Mouse (Mus musculus) liver, adult 2 months (tissue): ENCODE data around the gene Timm22. TPM values are rescaled to one million over a fixed set of nuclear protein-coding genes. Genes with fewer than 3 reads are reported as not detected.

Experiments
- DNase-seq: peaks from one replicate; pipeline ENCODE4 v3.0.0-alpha.2; 2011; ENCODE audit warnings: low read depth, low spot score; ENCODE audit errors: extremely low read depth
- H3K27ac ChIP-seq: fragments of 200-500 bp; replicated peaks from 2 replicates; pipeline ENCODE4 v1.5.1; 2012; ENCODE audit warnings: low read depth, mild to moderate bottlenecking, control low read depth, inconsistent platforms, low read length; ENCODE audit not compliant: insufficient read depth
- H3K27me3 ChIP-seq: fragments of 200-500 bp; 2 replicates; pipeline ENCODE4 v1.6.1; 2012; ENCODE audit warnings: mild to moderate bottlenecking, moderate library complexity, low read length, inconsistent platforms; ENCODE audit not compliant: control insufficient read depth, insufficient read depth
- H3K36me3 ChIP-seq: fragments of 200-500 bp; 2 replicates; pipeline ENCODE4 v1.6.1; 2012; ENCODE audit warnings: low read length, inconsistent platforms; ENCODE audit not compliant: control insufficient read depth, insufficient read depth
- H3K4me1 ChIP-seq: fragments of 200-500 bp; 2 replicates; pipeline ENCODE4 v1.6.1; 2011; ENCODE audit warnings: low read length; ENCODE audit not compliant: control insufficient read depth, insufficient read depth
- H3K4me3 ChIP-seq: fragments of 200-500 bp; 2 replicates; pipeline ENCODE4 v1.5.1; 2011; ENCODE audit warnings: low read depth, mild to moderate bottlenecking, control low read depth, low read length, moderate library complexity; ENCODE audit not compliant: insufficient read depth
- H3K79me2 ChIP-seq: fragments of 200-500 bp; 2 replicates; pipeline ENCODE4 v1.6.1; 2012; ENCODE audit warnings: inconsistent platforms, mild to moderate bottlenecking, low read length, moderate library complexity; ENCODE audit not compliant: control insufficient read depth, insufficient read depth
- H3K9ac ChIP-seq: fragments of 200-500 bp; 2 replicates; pipeline ENCODE4 v1.6.1; 2012; ENCODE audit warnings: low read depth, mild to moderate bottlenecking, control low read depth, inconsistent platforms, low read length
- CTCF ChIP-seq: fragments of 200-500 bp; IDR thresholded peaks from 2 replicates; pipeline ENCODE4 v1.5.1; 2011; ENCODE audit warnings: low read depth, low read length, control low read depth
- POLR2A ChIP-seq: fragments of 200-500 bp; IDR thresholded peaks from 2 replicates; pipeline ENCODE4 v1.6.1; 2011; ENCODE audit warnings: low read length, control low read depth; ENCODE audit not compliant: insufficient read depth; ENCODE audit errors: extremely low read depth
- WGBS: fragments of 180-500 bp; shearing (Covaris S2); methylation state at CpG from one replicate; pipeline ENCODE4 v1.1.7; 2018; 5-methylcytosine and 5-hydroxymethylcytosine counted together
- polyA plus RNA-seq: library from polyadenylated mRNA; depleted of rRNA; stranded (reverse); fragments of >200 nt; gene quantifications from 2 replicates; pipeline ENCODE4 v1.2.3, GENCODE M21; 2012; rRNA removed
- total RNA-seq: library from RNA; depleted of rRNA; stranded (reverse); fragments of >200 nt; gene quantifications from 2 replicates; pipeline ENCODE4 v1.2.3, GENCODE M21; 2014; rRNA removed

Gene Timm22
- total RNA-seq: 7.9 and 12.4 TPM in 2 replicates
- 6.0 and 7.5 TPM in 2 replicates for polyA plus RNA-seq

DNA sequence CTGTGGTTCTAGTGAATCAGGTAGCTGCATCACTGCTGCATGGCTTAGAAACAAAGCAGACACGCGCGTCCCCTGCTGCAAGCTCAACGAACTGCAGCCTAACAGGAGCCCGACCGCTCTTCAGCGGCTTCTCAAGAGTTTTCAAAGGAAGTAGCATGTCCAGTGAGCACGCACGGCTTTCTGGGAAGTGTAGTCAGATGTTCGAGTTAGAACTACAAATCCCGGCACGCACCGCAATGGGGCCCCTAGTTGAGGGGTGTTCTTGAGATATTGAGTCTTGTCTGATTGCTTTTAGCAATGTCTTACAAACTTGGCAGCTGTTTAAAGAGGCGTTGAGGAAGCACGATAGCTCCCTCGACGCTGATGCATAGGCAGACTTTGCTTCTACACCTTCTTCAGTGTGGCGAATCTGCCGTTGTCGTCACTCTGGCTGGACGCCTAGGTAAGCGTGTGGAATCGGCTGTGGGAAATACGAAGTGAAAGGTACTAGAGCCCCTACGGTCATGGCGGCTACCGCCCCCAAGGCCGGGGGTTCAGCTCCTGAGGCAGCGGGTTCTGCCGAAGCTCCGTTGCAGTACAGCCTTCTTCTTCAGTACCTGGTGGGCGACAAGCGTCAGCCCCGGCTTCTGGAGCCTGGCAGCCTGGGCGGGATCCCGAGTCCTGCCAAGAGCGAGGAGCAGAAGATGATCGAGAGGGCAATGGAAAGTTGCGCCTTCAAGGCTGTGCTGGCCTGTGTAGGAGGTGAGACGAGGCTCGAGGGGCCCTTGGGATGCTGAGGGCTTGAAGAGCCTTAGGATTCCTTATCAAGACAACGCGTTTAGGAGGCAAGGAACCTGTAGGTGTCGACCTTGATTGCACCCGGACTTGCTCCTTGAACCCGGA lies at the start of gene Timm22:
TSS of gene Timm22 (plus strand) at position 251 of the 882 bp plus-strand sequence.
- peak within 1 kb of the TSS; percentile 66 for H3K9ac ChIP-seq
- no peaks in the 10 kb centered on the region for H3K36me3 ChIP-seq
- H3K4me3 ChIP-seq: peak within 1 kb of the TSS; percentile 88
- WGBS: under 1% methylated on average over 46 of the region's 46 CpGs
- H3K27me3 ChIP-seq: no peaks in the 10 kb centered on the region
- DNase-seq: peak; percentile 96
- H3K27ac ChIP-seq: peak within 1 kb of the TSS; percentile 65
- H3K79me2 ChIP-seq: peaks cover 3% of the 10 kb centered on the region; the same call in 1 of the 2 replicates
- TF ChIP-seq POLR2A (0 out of 2 replicates have a peak, but pooled peaks have one; percentile 36), CTCF (peak; percentile 99)
- H3K4me1 ChIP-seq: no peaks in the 10 kb centered on the region

DNA sequence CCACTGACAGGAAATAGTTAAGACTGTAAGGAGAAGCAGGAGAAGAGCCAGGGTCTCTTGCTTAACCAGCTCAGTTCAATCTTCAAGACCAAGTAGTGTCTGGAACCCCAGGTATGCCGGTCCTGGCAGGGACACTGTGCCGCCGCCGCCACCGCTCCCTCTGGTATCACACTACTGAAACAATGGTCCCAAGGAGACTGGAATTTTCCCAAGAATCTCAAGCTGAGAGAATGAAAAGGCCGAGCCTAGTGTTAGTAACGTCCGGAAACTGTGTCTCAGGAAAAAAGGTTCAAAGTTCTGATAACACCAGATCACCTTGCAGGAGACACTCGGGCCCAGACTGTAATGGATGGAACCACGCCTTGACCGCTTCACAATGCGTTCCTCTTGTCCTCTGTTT lies 49.3 kb upstream of the Timm22 start:
- Histone ChIP-seq H3K36me3 (no peaks in the 10 kb centered on the region), H3K4me1 (no peaks in the 10 kb centered on the region), H3K79me2 (no peaks in the 10 kb centered on the region), H3K27ac (no peak overlapping the region), H3K9ac (no peak overlapping the region), H3K27me3 (no peaks in the 10 kb centered on the region), H3K4me3 (no peak overlapping the region)
- 70% methylated on average over 12 of the region's 12 CpGs for WGBS
- DNase-seq: no peak
- TF ChIP-seq CTCF (no peak), POLR2A (no peak)

DNA sequence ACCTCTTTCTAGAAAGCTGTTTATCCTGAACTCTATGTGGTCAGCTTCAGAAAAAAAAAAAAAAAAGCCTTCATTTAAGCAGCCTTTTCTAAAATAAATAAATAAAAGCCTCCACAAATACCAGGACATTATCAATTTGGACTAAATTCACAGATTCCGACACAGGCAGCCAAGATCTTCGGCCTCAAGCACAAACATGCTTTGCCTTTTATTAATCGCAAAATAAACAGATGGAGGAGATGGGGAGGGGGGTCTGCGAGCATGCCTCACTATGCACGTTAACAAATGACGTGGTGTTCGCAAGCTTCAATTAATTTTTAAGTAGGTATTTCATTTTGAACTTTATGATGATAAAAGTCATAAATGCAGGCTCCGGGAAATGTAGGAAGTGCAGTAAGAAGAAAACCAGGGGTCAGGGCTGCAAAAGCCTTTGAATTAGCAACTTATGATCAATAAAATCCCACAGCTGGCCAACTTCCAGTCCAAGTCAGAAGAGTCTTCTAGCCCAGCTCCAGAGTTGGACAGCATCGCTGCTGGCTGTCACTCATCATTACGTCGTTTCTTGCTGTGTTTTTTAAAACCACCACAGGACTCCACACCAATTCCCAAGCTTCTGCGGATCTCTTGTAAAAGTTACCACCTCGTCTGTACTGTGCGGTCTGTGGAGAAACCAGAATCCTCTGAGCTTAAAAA lies 48.0 kb upstream of the Timm22 start:
- WGBS: 70% methylated on average over 14 of the region's 14 CpGs
- Histone ChIP-seq H3K4me1 (no peaks in the 10 kb centered on the region), H3K27ac (no peak overlapping the region), H3K9ac (no peak overlapping the region), H3K27me3 (no peaks in the 10 kb centered on the region), H3K36me3 (no peaks in the 10 kb centered on the region), H3K4me3 (no peak overlapping the region), H3K79me2 (no peaks in the 10 kb centered on the region)
- DNase-seq: peak; percentile 30
- TF ChIP-seq CTCF (no peak), POLR2A (no peak)

DNA sequence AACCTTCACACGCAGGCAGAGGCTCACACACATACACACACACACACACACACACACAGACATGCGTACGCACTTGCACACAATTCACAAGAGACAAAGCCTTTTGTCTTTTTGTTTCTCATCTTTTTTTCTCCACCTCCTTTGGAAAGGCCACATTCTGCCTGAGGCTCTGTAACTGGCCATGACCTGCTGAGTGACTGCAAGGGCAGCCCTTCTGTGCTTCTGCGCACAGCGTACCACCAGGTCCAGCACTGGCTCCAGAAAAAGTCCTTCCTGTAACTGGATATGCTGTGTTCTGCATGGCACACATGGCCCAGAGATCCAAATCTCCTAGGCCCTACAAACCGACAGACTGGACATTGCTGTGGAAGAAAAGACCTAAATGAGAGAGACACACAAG lies 46.5 kb upstream of the Timm22 start:
- Histone ChIP-seq H3K27me3 (no peaks in the 10 kb centered on the region), H3K4me1 (peaks cover 3% of the 10 kb centered on the region), H3K36me3 (no peaks in the 10 kb centered on the region), H3K9ac (no peak overlapping the region), H3K27ac (no peak overlapping the region), H3K4me3 (no peak overlapping the region), H3K79me2 (no peaks in the 10 kb centered on the region)
- WGBS: 93% methylated on average over 6 of the region's 6 CpGs
- TF ChIP-seq CTCF (no peak), POLR2A (no peak)
- DNase-seq: no peak

DNA sequence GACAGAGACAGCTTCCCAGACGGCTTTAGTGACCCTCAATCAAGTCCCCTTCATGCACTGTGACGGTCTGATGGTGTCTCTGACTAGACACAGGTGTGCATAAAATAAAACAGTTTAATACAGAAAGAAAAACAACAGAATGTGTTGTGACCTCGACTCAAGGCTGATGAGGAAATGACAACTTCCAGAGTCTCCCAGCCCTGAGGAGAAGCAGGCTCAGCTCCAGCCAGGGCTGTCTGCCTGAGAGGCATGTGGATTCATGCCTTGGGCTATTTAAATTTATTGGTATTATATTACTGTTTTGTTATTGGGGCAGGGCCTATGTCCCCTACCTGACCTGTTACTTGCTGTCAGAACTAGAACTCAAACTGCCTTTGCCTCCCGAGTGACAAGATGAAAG lies 45.3 kb upstream of the Timm22 start:
- no peaks in the 10 kb centered on the region for H3K79me2 ChIP-seq
- no peak for DNase-seq
- no peak overlapping the region for H3K9ac ChIP-seq
- H3K4me3 ChIP-seq: no peak overlapping the region
- no peak overlapping the region for H3K27ac ChIP-seq
- peaks cover 3% of the 10 kb centered on the region for H3K4me1 ChIP-seq
- H3K27me3 ChIP-seq: no peaks in the 10 kb centered on the region
- H3K36me3 ChIP-seq: no peaks in the 10 kb centered on the region
- WGBS: 83% methylated on average over 4 of the region's 4 CpGs
- no peak for TF ChIP-seq POLR2A
- no peak for TF ChIP-seq CTCF

DNA sequence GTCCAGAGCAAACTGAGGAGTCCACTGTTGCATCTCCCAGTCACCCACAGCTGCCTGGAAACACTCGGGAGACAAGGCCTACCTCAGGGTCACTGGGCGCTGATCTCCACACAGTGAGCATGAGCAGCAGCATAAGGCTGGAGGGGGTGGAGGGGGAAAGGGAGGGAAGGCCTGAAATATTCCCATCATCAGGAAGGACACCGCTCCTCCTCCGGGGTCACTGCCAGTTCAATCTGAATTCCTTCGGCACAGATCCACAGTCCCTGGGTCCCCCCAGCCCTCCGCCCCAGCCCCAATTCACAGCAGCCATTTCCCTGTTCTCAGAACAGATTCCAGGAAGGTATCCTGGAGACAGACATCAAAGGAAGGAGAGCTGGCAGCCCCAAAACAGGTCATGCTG lies 43.6 kb upstream of the Timm22 start:
- WGBS: 53% methylated on average over 6 of the region's 6 CpGs
- H3K36me3 ChIP-seq: no peaks in the 10 kb centered on the region
- no peaks in the 10 kb centered on the region for H3K27me3 ChIP-seq
- no peaks in the 10 kb centered on the region for H3K79me2 ChIP-seq
- TF ChIP-seq CTCF (no peak), POLR2A (no peak)
- no peak overlapping the region for H3K4me3 ChIP-seq
- H3K27ac ChIP-seq: no peak overlapping the region
- H3K4me1 ChIP-seq: peaks cover 3% of the 10 kb centered on the region
- no peak for DNase-seq
- no peak overlapping the region for H3K9ac ChIP-seq
